In the genomic region with DNA sequence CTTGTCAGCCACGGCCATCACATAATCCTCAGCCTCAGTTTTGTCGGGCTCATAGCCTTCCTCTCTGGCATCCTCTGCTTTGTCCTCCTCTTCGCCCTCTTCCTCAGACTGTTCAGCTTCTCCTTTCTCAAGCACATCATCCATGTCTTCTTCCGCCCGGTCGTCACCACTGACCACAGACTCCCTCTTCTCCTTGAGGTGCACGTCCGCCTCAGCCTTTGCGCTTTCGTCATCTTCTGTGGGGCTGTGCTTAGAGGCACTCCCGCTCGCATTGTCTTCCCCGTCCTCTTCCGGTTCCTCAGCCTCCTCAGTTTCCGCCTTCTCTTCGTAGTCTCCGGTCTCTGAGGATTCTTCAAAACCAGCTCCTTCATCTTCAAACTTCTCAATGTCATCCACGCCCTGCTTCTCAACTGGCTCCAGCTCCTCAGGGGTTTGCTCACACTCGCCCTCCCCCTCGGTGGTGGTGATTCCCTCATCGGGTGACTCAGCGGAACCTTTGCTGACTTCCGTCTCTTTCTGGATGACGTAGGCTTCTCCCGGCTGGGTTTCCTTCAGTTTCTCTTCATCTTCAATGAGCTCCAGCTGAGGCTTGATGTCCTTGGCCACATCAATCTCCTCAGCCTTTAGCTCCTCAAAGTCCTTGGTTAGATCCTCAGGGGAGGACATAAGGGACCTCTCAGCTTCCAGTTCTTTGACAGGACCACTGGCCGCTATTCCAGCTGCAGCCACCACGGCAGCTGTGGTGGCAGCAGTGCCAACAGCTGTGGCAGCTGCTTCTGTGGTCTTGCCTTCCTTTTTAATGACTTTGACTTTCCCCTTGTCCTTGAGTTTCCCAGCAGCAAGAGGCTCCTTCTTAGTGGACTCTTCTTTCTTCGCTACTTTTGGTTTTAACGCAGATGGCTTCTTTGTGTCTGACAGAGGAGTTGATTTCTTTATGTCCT, we compare ENCODE assay signal across 19 mouse cellular contexts.
A peak's percentile ranks its signal among the peaks of the same experiment; 100 is the strongest.
DNase-seq lines count a peak whose midpoint lies in the region; ATAC-seq and TF ChIP-seq lines count a peak whose summit lies in the region.
"Had no signal": no experiment of that assay in that cellular context is flagged by ENCODE, and none has a peak within 500 bp of the region (broad histone marks: within the 10 kb centered on the region; RNA-seq: fewer than 3 reads in every experiment).

No protein-coding gene starts in this region.

- no peaks in the 10 kb centered on the region for H3K36me3 ChIP-seq in lung, postnatal 0 days (ENCODE audit: insufficient read depth, low read length)
- H3K36me3 ChIP-seq in kidney, adult 2 months (ENCODE audit: control insufficient read depth, insufficient read depth, low read length), result no peaks in the 10 kb centered on the region

- no peak overlapping the region for H3K4me2 ChIP-seq in lung, postnatal 0 days (replicated peaks; ENCODE audit: low read depth, low read length)
- H3K4me2 ChIP-seq: hindbrain, embryonic 13.5 days; intestine, embryonic 15.5 days; kidney, embryonic 15.5 days; limb, embryonic 13.5 days; neural tube, embryonic 12.5 days had no signal

- 87% methylated on average over 29 of the region's 29 CpGs for WGBS in lung, postnatal 0 days
- 95% methylated on average over 29 of the region's 29 CpGs for WGBS in kidney, adult 2 months

- no peaks in the 10 kb centered on the region for H3K27me3 ChIP-seq in lung, postnatal 0 days (replicated peaks; ENCODE audit: insufficient read depth, low read length)
- H3K27me3 ChIP-seq in kidney, adult 2 months (replicated peaks; ENCODE audit: control insufficient read depth, insufficient read depth, low read length), result no peaks in the 10 kb centered on the region
- H3K27me3 ChIP-seq: hindbrain, embryonic 13.5 days; intestine, embryonic 15.5 days; kidney, embryonic 15.5 days; limb, embryonic 13.5 days; neural tube, embryonic 12.5 days had no signal

- TF ChIP-seq CTCF in lung, postnatal 0 days (IDR thresholded peaks at IDR 0.05), result no peak
- no peak for TF ChIP-seq CTCF in kidney, adult 2 months (conservative IDR thresholded peaks at IDR 0.05; ENCODE audit: insufficient read depth, insufficient read length, low read depth, low read length)

- no peaks in the 10 kb centered on the region for H3K4me1 ChIP-seq in lung, postnatal 0 days (ENCODE audit: insufficient read depth, low read depth, low read length)
- no peaks in the 10 kb centered on the region for H3K4me1 ChIP-seq in kidney, adult 2 months (ENCODE audit: control insufficient read depth, insufficient read depth, low read length)
- H3K4me1 ChIP-seq: hindbrain, embryonic 13.5 days; intestine, embryonic 15.5 days; kidney, embryonic 15.5 days; limb, embryonic 13.5 days; neural tube, embryonic 12.5 days had no signal

- TF ChIP-seq EP300 in lung, postnatal 0 days (IDR thresholded peaks at IDR 0.05), result no peak

- no peak for ATAC-seq in lung, postnatal 0 days
- ATAC-seq: CD4-positive, CD25-positive, alpha-beta regulatory T cell, adult 4 months; intestine, embryonic 15.5 days had no signal

- no peak for TF ChIP-seq POLR2A in kidney, adult 2 months (IDR thresholded peaks at IDR 0.05; ENCODE audit: low read depth, low read length)

- H3K27ac ChIP-seq in lung, postnatal 0 days (ENCODE audit: low read length), result no peak overlapping the region
- H3K27ac ChIP-seq in kidney, adult 2 months (ENCODE audit: insufficient read depth, low read depth, low read length), result no peak overlapping the region
- H3K27ac ChIP-seq: heart, adult 2 months; hindbrain, embryonic 13.5 days; intestine, embryonic 15.5 days; kidney, embryonic 15.5 days; layer of hippocampus, adult 2 months; limb, embryonic 13.5 days; neural tube, embryonic 12.5 days had no signal

- DNase-seq in lung, postnatal 36 days, result peak; percentile 4
- DNase-seq in lung, postnatal 0 days (ENCODE audit: low spot score), result no peak
- DNase-seq in A20 (ENCODE audit: low read depth, low spot score) (peak; percentile 41), ZHBTc4 (ENCODE audit: low read depth, low spot score) (peak; percentile 59)
- DNase-seq in monocyte, adult 2 months (ENCODE audit: low read depth in 1 of 2, low spot score in 2 of 2), result peak; percentile 3 to 6
- DNase-seq in cerebellum, postnatal 36 days, result no peak
- DNase-seq in kidney, adult 2 months, result no peak
- DNase-seq in layer of hippocampus, adult 18-20 months (ENCODE audit: low spot score in 2 of 2), result no peak
- DNase-seq: adrenal gland, postnatal 10 days; cerebellum, adult 8-10 months; heart, adult 2 months; midbrain, embryonic 14.5 days had no signal

- H3K4me3 ChIP-seq in lung, postnatal 0 days (ENCODE audit: low read depth, low read length), result no peak overlapping the region
- no peak overlapping the region for H3K4me3 ChIP-seq in kidney, adult 2 months (ENCODE audit: insufficient read depth, low read depth, low read length)
- H3K4me3 ChIP-seq: heart, adult 2 months; hindbrain, embryonic 13.5 days; intestine, embryonic 15.5 days; kidney, embryonic 15.5 days; layer of hippocampus, adult 2 months; limb, embryonic 13.5 days; neural tube, embryonic 12.5 days had no signal

- H3K9ac ChIP-seq in lung, postnatal 0 days (replicated peaks; ENCODE audit: low read depth), result no peak overlapping the region
- H3K9ac ChIP-seq: hindbrain, embryonic 13.5 days; intestine, embryonic 15.5 days; kidney, embryonic 15.5 days; limb, embryonic 13.5 days; neural tube, embryonic 12.5 days had no signal

- H3K9me3 ChIP-seq in lung, postnatal 0 days (ENCODE audit: low read length), result no peaks in the 10 kb centered on the region
- H3K9me3 ChIP-seq: hindbrain, embryonic 13.5 days; intestine, embryonic 15.5 days; kidney, embryonic 15.5 days; limb, embryonic 13.5 days; neural tube, embryonic 12.5 days had no signal

Comparison
In these comparisons a context has a peak if more than half of its experiments do, and no peak if none do; other contexts are left out.
1. DNase-seq: peak in lung, postnatal 36 days (single experiment), A20 (single experiment), ZHBTc4 (single experiment) and monocyte, adult 2 months (2 of 2); none in lung, postnatal 0 days (single experiment), cerebellum, postnatal 36 days (0 of 2), kidney, adult 2 months (single experiment) and layer of hippocampus, adult 18-20 months (0 of 2).